Mouse (Mus musculus) hindbrain, postnatal 0 days (tissue): ENCODE results near the gene Dedd. TPM values are rescaled to one million over a fixed set of nuclear protein-coding genes. Genes with fewer than 3 reads are reported as not detected.

Source experiments
- ATAC-seq: fragments of 200-750 bp; cut with Nextera tagmentation; 2 replicates; pipeline ENCODE4 v1.8.0; 2017; ENCODE audit warnings: mild to moderate bottlenecking, moderate TSS enrichment, moderate library complexity
- DNase-seq: peaks from one replicate; pipeline ENCODE4 v3.0.0-alpha.2; 2015; ENCODE audit warnings: low spot score
- H3K27ac ChIP-seq: fragments of 300-500 bp; sonication (generic); 2 replicates; pipeline ENCODE4 v1.5.1; 2014; ENCODE audit warnings: mild to moderate bottlenecking
- H3K27me3 ChIP-seq: fragments of 300-500 bp; sonication (generic); 2 replicates; pipeline ENCODE4 v1.6.1; 2014; ENCODE audit warnings: low read length, mixed read lengths; ENCODE audit not compliant: insufficient read depth
- H3K36me3 ChIP-seq: fragments of 300-500 bp; sonication (generic); 2 replicates; pipeline ENCODE4 v1.6.1; 2014; ENCODE audit warnings: low read length, mixed read lengths; ENCODE audit not compliant: insufficient read depth
- H3K4me1 ChIP-seq: fragments of 300-500 bp; sonication (generic); 2 replicates; pipeline ENCODE4 v1.6.1; 2014; ENCODE audit warnings: antibody characterized with exemption, low read length, mixed read lengths; ENCODE audit not compliant: insufficient read depth
- H3K4me2 ChIP-seq: fragments of 300-500 bp; sonication (generic); 2 replicates; pipeline ENCODE4 v1.6.1; 2014; ENCODE audit warnings: low read depth, mild to moderate bottlenecking, low read length, moderate library complexity, mixed read lengths
- H3K4me3 ChIP-seq: fragments of 300-500 bp; sonication (generic); 2 replicates; pipeline ENCODE4 v1.5.1; 2014; ENCODE audit warnings: low read length
- H3K9ac ChIP-seq: fragments of 300-500 bp; sonication (generic); replicated peaks from 2 replicates; pipeline ENCODE4 v1.6.1; 2014; ENCODE audit warnings: mild to moderate bottlenecking, low read length, moderate library complexity, mixed read lengths
- H3K9me3 ChIP-seq: fragments of 300-500 bp; sonication (generic); 2 replicates; pipeline ENCODE4 v1.6.1; 2016; ENCODE audit warnings: low read length, mixed read lengths
- CTCF ChIP-seq: IDR thresholded peaks from 2 replicates; pipeline ENCODE4 v1.5.1; 2016; ENCODE audit warnings: antibody characterized with exemption, control low read depth, low read depth
- WGBS: fragments of 180-500 bp; shearing (Covaris S2); extraction: QIAGEN DNeasy Blood & Tissue Kit; methylation state at CpG from one replicate; pipeline ENCODE4 v1.1.7; 2014; 5-methylcytosine and 5-hydroxymethylcytosine counted together
- polyA plus RNA-seq: library from polyadenylated mRNA; unstranded; fragments of >200 nt; fragmentation: Nextera tagmentation; extraction: Ambion mirVana; gene quantifications from 2 replicates; pipeline ENCODE4 v1.2.1, GENCODE M21; 2015
- total RNA-seq: library from RNA; depleted of rRNA; stranded (reverse); fragments of >200 nt; gene quantifications from 2 replicates; pipeline ENCODE4 v1.2.3, GENCODE M21; 2014

The Dedd gene
- total and polyA plus RNA-seq, 2 experiments from 2014 or later: 30.2 to 39.9 TPM

DNA sequence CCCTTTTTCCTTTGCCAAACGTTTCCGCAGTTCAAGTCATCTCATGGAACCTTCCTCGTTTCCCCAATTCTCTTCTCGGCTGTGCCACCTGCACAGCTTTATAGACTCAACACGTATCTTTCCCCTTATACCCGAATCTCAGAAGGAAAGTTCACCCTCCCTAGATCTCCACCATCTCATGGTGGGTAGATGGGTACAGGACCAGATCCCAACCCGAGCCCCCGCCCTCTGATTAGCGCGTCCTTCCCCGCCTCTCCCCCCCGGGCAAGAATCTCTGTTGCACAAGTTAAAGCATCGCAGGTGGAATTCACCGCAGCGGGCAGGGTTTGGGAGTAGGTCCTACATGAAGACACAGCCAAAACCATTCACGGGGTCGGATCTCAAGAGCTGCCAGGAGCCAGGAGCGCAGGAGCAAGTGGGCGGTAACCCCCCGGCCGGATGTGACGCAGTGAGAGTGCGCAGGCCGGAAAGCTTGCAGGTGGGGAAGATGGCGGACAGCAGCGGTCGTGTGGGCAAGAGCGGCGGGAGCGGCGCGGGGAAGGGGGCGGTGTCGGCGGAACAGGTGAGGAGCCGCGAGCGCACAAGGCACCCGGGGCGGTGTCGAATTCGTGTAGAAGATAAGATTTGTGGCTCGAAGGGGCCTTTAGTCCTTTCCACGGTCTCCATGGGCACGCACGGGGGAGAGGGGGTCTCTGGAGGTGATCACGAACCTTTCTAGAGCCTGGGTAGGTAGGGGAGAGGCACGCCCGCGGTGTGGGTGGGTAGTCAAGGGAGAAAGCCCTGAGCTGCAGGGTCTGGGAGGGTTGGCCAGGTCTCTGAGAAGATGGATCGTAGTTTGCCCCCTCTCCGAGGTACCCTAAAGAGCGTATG is 16.5 kb downstream of the Dedd start, which contains the start of the genes Nit1 and Pfdn2:
Gene Nit1, minus strand, starts transcription at position 422 of the 870 bp plus-strand sequence.
Gene Pfdn2, plus strand, starts transcription at position 446 of the 870 bp plus-strand sequence.
- Histone ChIP-seq H3K27me3 (no peaks in the 10 kb centered on the region), H3K9me3 (0 out of 2 replicates have a peak, but pooled peaks cover 5% of the 10 kb centered on the region), H3K9ac (peak within 1 kb of the TSS; percentile 80), H3K27ac (peak within 1 kb of the TSS; percentile 78), H3K36me3 (peaks cover 22% of the 10 kb centered on the region; the same call in 1 of the 2 replicates), H3K4me1 (no peaks in the 10 kb centered on the region), H3K4me3 (peak within 1 kb of the TSS; percentile 92), H3K4me2 (peak within 1 kb of the TSS; percentile 90)
- DNase-seq: peak; percentile 95
- no peak for TF ChIP-seq CTCF
- peak; percentile 95 for ATAC-seq
- WGBS: 2% methylated on average over 53 of the region's 53 CpGs

DNA sequence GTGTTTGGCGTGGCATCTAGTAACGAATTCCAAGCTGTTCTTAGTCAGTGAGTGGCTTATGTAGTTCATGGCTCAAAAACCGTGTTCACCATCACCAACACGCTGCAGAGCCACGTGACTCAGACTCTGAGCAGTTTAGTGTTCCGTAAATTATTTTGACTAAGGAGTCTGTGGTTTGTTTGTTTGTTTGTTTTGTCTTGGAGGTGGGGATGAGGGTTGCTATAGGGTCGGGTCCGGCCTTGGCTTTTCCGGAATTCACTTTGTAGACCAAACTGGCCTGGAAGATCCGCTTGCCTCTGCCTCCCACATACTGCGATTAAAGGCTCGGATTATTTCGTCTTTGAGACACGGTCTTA is 17.1 kb downstream of the Dedd start:
- Histone ChIP-seq H3K27ac (peak overlapping the region; percentile 78; the same call in 1 of the 2 replicates), H3K4me3 (peak overlapping the region; percentile 92), H3K36me3 (peaks cover 17% of the 10 kb centered on the region; the same call in 1 of the 2 replicates), H3K9me3 (0 out of 2 replicates have a peak, but pooled peaks cover 5% of the 10 kb centered on the region), H3K4me2 (peak overlapping the region; percentile 90), H3K27me3 (no peaks in the 10 kb centered on the region), H3K9ac (peak overlapping the region; percentile 80), H3K4me1 (no peaks in the 10 kb centered on the region)
- WGBS: under 1% methylated on average over 14 of the region's 14 CpGs
- no peak for DNase-seq
- no peak for TF ChIP-seq CTCF
- ATAC-seq: no peak

DNA sequence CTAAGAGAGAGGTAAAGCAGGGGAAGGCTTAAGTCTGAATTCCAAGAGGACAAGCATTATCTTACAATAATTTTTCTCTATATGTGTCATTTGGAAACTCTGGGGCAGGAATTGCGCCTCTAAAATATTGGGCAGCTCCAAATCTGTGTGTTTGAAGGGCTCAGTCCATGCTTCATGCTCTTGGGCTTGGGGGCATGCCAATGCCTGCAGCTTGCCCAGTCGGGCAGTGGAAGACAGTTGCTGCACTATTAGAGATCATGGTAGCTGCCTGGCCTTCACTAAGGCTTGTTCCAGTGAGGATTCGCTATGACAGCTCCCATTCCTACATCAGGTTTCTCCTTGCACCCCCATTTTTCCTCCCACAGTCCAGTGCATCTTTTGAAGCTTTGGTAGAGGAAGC is 19.7 kb downstream of the Dedd start:
- 0 out of 2 replicates have a peak, but pooled peaks cover 5% of the 10 kb centered on the region for H3K9me3 ChIP-seq
- H3K27me3 ChIP-seq: no peaks in the 10 kb centered on the region
- no peak overlapping the region for H3K9ac ChIP-seq
- no peak for DNase-seq
- no peak for ATAC-seq
- TF ChIP-seq CTCF: no peak
- no peaks in the 10 kb centered on the region for H3K4me1 ChIP-seq
- H3K36me3 ChIP-seq: no peaks in the 10 kb centered on the region
- WGBS: 83% methylated on average over 3 of the region's 3 CpGs
- H3K4me3 ChIP-seq: no peak overlapping the region
- H3K4me2 ChIP-seq: no peak overlapping the region
- no peak overlapping the region for H3K27ac ChIP-seq

- DNase-seq (no peak), ATAC-seq (no peak)
- Histone ChIP-seq H3K9ac (no peak overlapping the region), H3K4me3 (no peak overlapping the region), H3K27ac (no peak overlapping the region), H3K4me2 (no peak overlapping the region), H3K9me3 (0 out of 2 replicates have a peak, but pooled peaks cover 5% of the 10 kb centered on the region), H3K36me3 (no peaks in the 10 kb centered on the region), H3K4me1 (no peaks in the 10 kb centered on the region), H3K27me3 (no peaks in the 10 kb centered on the region)
- 97% methylated on average over 2 of the region's 2 CpGs for WGBS
- TF ChIP-seq CTCF: no peak
Observed at GRCm38 (mm10) chr1:171349210-171349609, 20.3 kb downstream of the Dedd start.

GRCm38 (mm10) chr1:171355812-171356340 is 26.9 kb downstream of the Dedd start:
- Histone ChIP-seq H3K27ac (no peak overlapping the region), H3K4me3 (no peak overlapping the region), H3K9ac (no peak overlapping the region), H3K4me1 (no peaks in the 10 kb centered on the region), H3K9me3 (no peaks in the 10 kb centered on the region), H3K36me3 (peaks cover 5% of the 10 kb centered on the region; the same call in 1 of the 2 replicates), H3K4me2 (no peak overlapping the region), H3K27me3 (no peaks in the 10 kb centered on the region)
- ATAC-seq (no peak), DNase-seq (peak; percentile 55)
- peak; percentile 63 for TF ChIP-seq CTCF
- WGBS: 83% methylated on average over 5 of the region's 5 CpGs

GRCm38 (mm10) chr1:171356814-171357213 is 27.9 kb downstream of the Dedd start:
- no peak for TF ChIP-seq CTCF
- ATAC-seq: no peak
- Histone ChIP-seq H3K4me1 (no peaks in the 10 kb centered on the region), H3K36me3 (peaks cover 5% of the 10 kb centered on the region; the same call in 1 of the 2 replicates), H3K27me3 (no peaks in the 10 kb centered on the region), H3K9me3 (no peaks in the 10 kb centered on the region), H3K4me2 (no peak overlapping the region), H3K9ac (no peak overlapping the region), H3K27ac (no peak overlapping the region), H3K4me3 (no peak overlapping the region)
- DNase-seq: no peak
- 94% methylated on average over 2 of the region's 2 CpGs for WGBS
